Mouse (Mus musculus) ES-Bruce4 (cell line): ENCODE results near the gene Ankrd11. TPM values are rescaled to one million over a fixed set of nuclear protein-coding genes. Genes with fewer than 3 reads are reported as not detected.

ENCODE experiments used
- H3K27ac ChIP-seq: 2 replicates; pipeline ENCODE4 v1.5.1; 2012; ENCODE audit warnings: low read length, inconsistent platforms; ENCODE audit not compliant: insufficient read depth
- H3K27me3 ChIP-seq: 2 replicates; pipeline ENCODE4 v1.6.1; 2012; ENCODE audit warnings: mild to moderate bottlenecking, low read length, inconsistent platforms; ENCODE audit not compliant: control insufficient read depth, poor library complexity, insufficient read depth, severe bottlenecking
- H3K36me3 ChIP-seq: 2 replicates; pipeline ENCODE4 v1.6.1; 2012; ENCODE audit warnings: inconsistent platforms, mild to moderate bottlenecking, low read length, moderate library complexity; ENCODE audit not compliant: control insufficient read depth, poor library complexity, insufficient read depth, severe bottlenecking
- H3K4me1 ChIP-seq: one replicate; pipeline ENCODE4 v1.8.1; 2011; ENCODE audit warnings: low read length; ENCODE audit not compliant: control insufficient read depth, insufficient read depth
- H3K4me3 ChIP-seq: 2 replicates; pipeline ENCODE4 v1.5.1; 2011; ENCODE audit warnings: low read depth, mild to moderate bottlenecking, low read length
- H3K9ac ChIP-seq: 2 replicates; pipeline ENCODE4 v1.6.1; 2012; ENCODE audit warnings: low read depth, mild to moderate bottlenecking, inconsistent platforms; ENCODE audit not compliant: poor library complexity, severe bottlenecking
- H3K9me3 ChIP-seq: replicated peaks from 2 replicates; pipeline ENCODE4 v1.6.1; 2012; ENCODE audit warnings: mild to moderate bottlenecking, low read length, inconsistent platforms; ENCODE audit not compliant: control insufficient read depth, poor library complexity, insufficient read depth, severe bottlenecking
- CTCF ChIP-seq: IDR thresholded peaks from one replicate; pipeline ENCODE4 v1.8.1; 2011; ENCODE audit warnings: low read depth, low read length
- EP300 ChIP-seq: IDR thresholded peaks from 2 replicates; pipeline ENCODE4 v1.6.1; 2011; ENCODE audit warnings: low read depth, low read length; ENCODE audit not compliant: insufficient read depth
- POLR2A ChIP-seq: IDR thresholded peaks from one replicate; pipeline ENCODE4 v1.8.1; 2011; ENCODE audit warnings: low read length; ENCODE audit not compliant: insufficient read depth
- polyA plus RNA-seq: library from polyadenylated mRNA; stranded (reverse); fragments of >200 nt; gene quantifications from 2 replicates; pipeline ENCODE4 v1.2.4, GENCODE M21; 2011; ENCODE audit warnings: low read depth; ENCODE audit not compliant: missing spikeins, insufficient read depth, insufficient read length

Gene Ankrd11
- 146 and 148 TPM in 2 replicates for polyA plus RNA-seq

- Histone ChIP-seq H3K27me3 (no peaks in the 10 kb centered on the region), H3K4me1 (no peaks in the 10 kb centered on the region), H3K9me3 (no peaks in the 10 kb centered on the region), H3K4me3 (peak within 1 kb of the TSS; percentile 79), H3K36me3 (peaks cover 7% of the 10 kb centered on the region), H3K9ac (peak within 1 kb of the TSS; percentile 100), H3K27ac (peak within 1 kb of the TSS; percentile 74)
- peak; percentile 99 for TF ChIP-seq POLR2A
- TF ChIP-seq CTCF, result no peak
- peak; percentile 48; the same call in 1 of the 2 replicates for TF ChIP-seq EP300
Observed at GRCm38 (mm10) chr8:123042158-123042973, at the start of gene Ankrd11. Gene Ankrd11 (minus strand): TSS chr8:123042277.

- H3K4me3 ChIP-seq, result no peak overlapping the region
- H3K4me1 ChIP-seq, result no peaks in the 10 kb centered on the region
- peaks cover 35% of the 10 kb centered on the region; the same call in 1 of the 2 replicates for H3K36me3 ChIP-seq
- TF ChIP-seq CTCF (no peak), EP300 (no peak), POLR2A (no peak)
- no peak overlapping the region for H3K9ac ChIP-seq
- H3K27ac ChIP-seq, result no peak overlapping the region
- no peaks in the 10 kb centered on the region for H3K9me3 ChIP-seq
- H3K27me3 ChIP-seq, result no peaks in the 10 kb centered on the region
Observed at GRCm38 (mm10) chr8:123087289-123087688, 45.2 kb upstream of the Ankrd11 start.

- peaks cover 39% of the 10 kb centered on the region for H3K36me3 ChIP-seq
- no peaks in the 10 kb centered on the region for H3K9me3 ChIP-seq
Observed at GRCm38 (mm10) chr8:123083610-123084009, 41.5 kb upstream of the Ankrd11 start.

GRCm38 (mm10) chr8:123082993-123083392, 40.9 kb upstream of the Ankrd11 start:
- TF ChIP-seq POLR2A (no peak), CTCF (no peak), EP300 (no peak)
- Histone ChIP-seq H3K36me3 (peaks cover 36% of the 10 kb centered on the region), H3K27ac (no peak overlapping the region), H3K4me3 (no peak overlapping the region), H3K27me3 (no peaks in the 10 kb centered on the region), H3K9me3 (no peaks in the 10 kb centered on the region), H3K9ac (no peak overlapping the region), H3K4me1 (no peaks in the 10 kb centered on the region)

More at GRCm38 (mm10) chr8:123083610-123084009, 41.5 kb upstream of the Ankrd11 start:
- no peak for TF ChIP-seq POLR2A
- no peak for TF ChIP-seq EP300
- TF ChIP-seq CTCF, result no peak
- no peak overlapping the region for H3K27ac ChIP-seq
- no peaks in the 10 kb centered on the region for H3K27me3 ChIP-seq
- no peaks in the 10 kb centered on the region for H3K4me1 ChIP-seq
- no peak overlapping the region for H3K9ac ChIP-seq
- no peak overlapping the region for H3K4me3 ChIP-seq

GRCm38 (mm10) chr8:123077213-123077612, 35.1 kb upstream of the Ankrd11 start:
- no peaks in the 10 kb centered on the region for H3K4me1 ChIP-seq
- H3K9ac ChIP-seq, result no peak overlapping the region
- no peak overlapping the region for H3K4me3 ChIP-seq
- H3K27me3 ChIP-seq, result no peaks in the 10 kb centered on the region
- no peaks in the 10 kb centered on the region for H3K9me3 ChIP-seq
- H3K36me3 ChIP-seq, result peaks cover 30% of the 10 kb centered on the region
- TF ChIP-seq POLR2A (no peak), CTCF (no peak), EP300 (no peak)
- H3K27ac ChIP-seq, result no peak overlapping the region

GRCm38 (mm10) chr8:123071176-123071575, 29.1 kb upstream of the Ankrd11 start:
- peaks cover 24% of the 10 kb centered on the region for H3K36me3 ChIP-seq
- H3K9me3 ChIP-seq, result no peaks in the 10 kb centered on the region
- peaks cover 2% of the 10 kb centered on the region for H3K4me1 ChIP-seq
- H3K9ac ChIP-seq, result no peak overlapping the region
- no peaks in the 10 kb centered on the region for H3K27me3 ChIP-seq
- TF ChIP-seq EP300 (no peak), CTCF (no peak), POLR2A (no peak)
- H3K4me3 ChIP-seq, result no peak overlapping the region
- H3K27ac ChIP-seq, result no peak overlapping the region
